Mouse (Mus musculus) erythroblast, embryonic 14.5 days (primary cell): ENCODE results near the gene Mn1. TPM values are rescaled to one million over a fixed set of nuclear protein-coding genes. Genes with fewer than 3 reads are reported as not detected.

Experiments used
- H3K27me3 ChIP-seq: 2 replicates; pipeline ENCODE4 v1.6.1; 2012; ENCODE audit warnings: inconsistent platforms; ENCODE audit not compliant: control insufficient read depth
- H3K36me3 ChIP-seq: 2 replicates; pipeline ENCODE4 v1.6.1; 2012; ENCODE audit warnings: mild to moderate bottlenecking, inconsistent platforms; ENCODE audit not compliant: control insufficient read depth
- H3K4me1 ChIP-seq: 2 replicates; pipeline ENCODE4 v1.6.1; 2012; ENCODE audit warnings: inconsistent platforms; ENCODE audit not compliant: control insufficient read depth
- H3K4me3 ChIP-seq: replicated peaks from 2 replicates; pipeline ENCODE3; 2012; ENCODE audit warnings: moderate library complexity, mild to moderate bottlenecking, inconsistent platforms
- H3K9me3 ChIP-seq: 2 replicates; pipeline ENCODE4 v1.6.1; 2012; ENCODE audit warnings: low read length, inconsistent platforms, mixed read lengths; ENCODE audit not compliant: control insufficient read depth
- GATA1 ChIP-seq: IDR thresholded peaks from 2 replicates; pipeline ENCODE4 v1.6.1; 2012; ENCODE audit warnings: low read length, inconsistent platforms, mixed read lengths
- TAL1 ChIP-seq: IDR thresholded peaks from 3 replicates; pipeline ENCODE4 v1.6.1; 2012; ENCODE audit warnings: low read length, inconsistent platforms, mixed read lengths
- polyA plus RNA-seq: library from polyadenylated mRNA; stranded (reverse); fragments of >175 nt; gene quantifications from 2 replicates; pipeline ENCODE4 v1.2.3, GENCODE M21; 2012

The Mn1 gene
- polyA plus RNA-seq, 1 experiment: 0.01 TPM

DNA sequence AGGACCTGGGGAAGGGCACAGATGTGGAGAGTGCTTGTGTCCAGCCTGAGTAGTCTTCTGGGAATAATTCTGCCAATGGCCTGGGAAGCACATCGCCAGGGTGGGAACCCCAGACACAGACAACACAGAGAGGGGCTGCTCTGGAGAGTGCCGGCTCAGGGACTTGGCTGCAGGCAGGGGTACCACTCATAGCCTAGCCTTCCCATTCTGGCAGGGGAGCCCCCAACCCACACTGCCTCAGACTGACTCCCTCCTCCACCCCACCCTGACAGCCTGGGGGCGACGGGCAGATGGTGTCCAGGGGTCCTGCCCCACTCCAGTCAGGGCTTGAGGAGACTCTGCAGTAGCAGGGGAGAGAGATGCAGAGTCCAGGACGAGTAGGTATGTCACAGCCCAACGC lies 41.5 kb downstream of the Mn1 start:
- H3K4me1 ChIP-seq: no peaks in the 10 kb centered on the region
- no peak for TF ChIP-seq TAL1
- TF ChIP-seq GATA1: no peak
- no peak overlapping the region for H3K4me3 ChIP-seq
- no peaks in the 10 kb centered on the region for H3K36me3 ChIP-seq
- H3K9me3 ChIP-seq: peaks cover 9% of the 10 kb centered on the region
- H3K27me3 ChIP-seq: no peaks in the 10 kb centered on the region

DNA sequence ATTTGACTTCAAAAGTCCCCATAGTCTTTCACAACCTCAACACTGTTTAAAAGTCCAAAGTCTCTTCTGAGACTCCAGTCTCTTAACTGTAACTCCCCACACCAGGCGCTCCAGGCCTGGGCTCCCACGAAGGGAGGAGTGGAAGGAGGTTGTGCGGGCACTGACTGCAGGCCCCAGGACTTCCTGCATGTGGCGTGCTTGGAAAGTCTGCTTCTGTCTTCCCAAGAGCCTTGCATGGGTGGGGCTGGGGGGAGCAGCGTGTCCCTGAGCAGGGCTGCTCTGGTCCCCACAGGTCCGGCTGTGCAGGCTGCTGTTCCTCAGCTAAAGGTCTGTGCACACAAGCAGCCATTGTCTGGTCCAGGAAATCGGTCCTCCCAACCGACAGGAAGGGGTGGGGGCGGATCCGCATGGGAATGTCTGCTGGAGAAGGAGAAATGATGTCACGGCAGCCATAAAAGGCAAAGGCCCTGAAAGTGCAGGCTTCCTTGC lies 48.7 kb downstream of the Mn1 start:
- Histone ChIP-seq H3K27me3 (no peaks in the 10 kb centered on the region), H3K4me3 (no peak overlapping the region), H3K36me3 (no peaks in the 10 kb centered on the region), H3K4me1 (peaks cover 2% of the 10 kb centered on the region; the same call in 1 of the 2 replicates), H3K9me3 (peaks cover 4% of the 10 kb centered on the region; the same call in 1 of the 2 replicates)
- TF ChIP-seq GATA1 (no peak), TAL1 (no peak)

DNA sequence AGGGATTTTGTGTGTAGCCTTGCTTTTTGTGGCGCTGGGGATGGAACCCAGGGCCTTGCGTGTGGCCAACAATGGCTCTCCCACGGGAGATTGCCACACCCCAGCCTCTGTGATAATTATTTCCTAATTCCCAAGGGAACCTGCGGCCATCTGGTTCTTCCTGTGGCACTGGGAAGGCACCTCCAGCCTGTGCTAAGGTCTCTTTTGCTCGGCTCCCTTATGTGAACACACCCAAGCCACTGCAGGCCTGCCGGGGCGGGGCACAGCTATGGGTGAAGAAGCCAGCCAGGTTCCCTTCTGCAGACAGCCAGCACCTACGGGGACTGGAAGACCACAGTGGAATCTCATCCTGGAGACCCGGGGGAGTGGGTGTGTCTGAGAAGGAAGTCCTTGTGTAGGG lies 49.3 kb downstream of the Mn1 start:
- H3K36me3 ChIP-seq: no peaks in the 10 kb centered on the region
- TF ChIP-seq GATA1 (no peak), TAL1 (no peak)
- H3K9me3 ChIP-seq: peaks cover 4% of the 10 kb centered on the region; the same call in 1 of the 2 replicates
- H3K4me1 ChIP-seq: peaks cover 2% of the 10 kb centered on the region; the same call in 1 of the 2 replicates
- H3K4me3 ChIP-seq: no peak overlapping the region
- H3K27me3 ChIP-seq: no peaks in the 10 kb centered on the region

DNA sequence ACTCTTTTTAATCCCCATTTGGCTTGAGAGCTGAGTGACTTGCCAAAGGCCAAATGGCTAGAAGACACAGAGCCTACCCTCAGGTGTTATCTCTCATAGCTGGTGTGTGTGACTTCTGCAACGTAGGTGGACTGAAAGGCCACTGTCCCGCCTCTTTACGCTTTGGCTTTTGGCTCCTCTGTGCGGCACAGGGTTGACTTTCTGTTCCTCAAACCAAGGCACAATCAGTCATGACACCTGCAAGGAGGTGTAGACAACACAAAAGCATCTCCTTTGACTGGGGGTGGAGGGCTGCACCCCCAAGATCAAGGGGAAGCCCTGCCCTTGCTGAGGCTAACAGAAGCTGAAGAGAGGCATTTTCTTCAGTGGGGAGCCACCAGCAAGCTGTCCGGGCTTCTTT lies 50.5 kb downstream of the Mn1 start:
- H3K27me3 ChIP-seq: no peaks in the 10 kb centered on the region
- TF ChIP-seq GATA1 (no peak), TAL1 (no peak)
- no peaks in the 10 kb centered on the region for H3K36me3 ChIP-seq
- no peak overlapping the region for H3K4me3 ChIP-seq
- H3K9me3 ChIP-seq: peaks cover 4% of the 10 kb centered on the region; the same call in 1 of the 2 replicates
- H3K4me1 ChIP-seq: peaks cover 2% of the 10 kb centered on the region; the same call in 1 of the 2 replicates

DNA sequence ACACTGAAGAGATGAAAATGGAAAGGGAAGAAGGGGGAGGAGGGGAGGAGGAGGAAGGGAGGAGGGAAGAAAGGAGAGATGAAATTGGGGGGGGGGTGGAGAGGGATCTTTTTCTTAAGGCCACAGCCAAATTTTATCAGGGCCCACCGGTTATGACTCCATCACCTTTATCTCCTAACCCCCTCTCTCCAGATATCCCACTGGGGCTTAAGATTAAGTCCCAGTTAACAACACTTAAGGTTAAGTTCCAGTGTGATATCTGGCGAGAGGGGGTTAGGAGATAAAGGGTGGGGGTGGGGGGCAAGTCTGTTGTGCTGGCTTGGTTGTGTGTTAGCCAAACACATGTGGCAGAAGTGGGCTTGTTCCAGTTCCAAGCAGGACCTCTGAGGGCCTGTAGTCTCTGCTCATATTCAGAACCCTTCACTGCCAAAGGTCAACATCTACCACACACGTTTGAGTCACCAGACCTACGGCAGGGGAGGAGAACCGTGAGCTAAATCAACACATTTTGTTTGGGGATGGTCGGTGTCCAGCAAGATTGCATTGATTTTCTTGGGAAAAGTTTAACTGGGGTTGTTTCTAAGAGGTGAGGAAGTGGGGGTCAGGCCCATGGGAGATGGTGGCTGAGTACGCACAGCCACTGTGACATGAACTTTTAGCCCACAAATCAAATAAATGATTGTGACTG lies 52.2 kb downstream of the Mn1 start:
- H3K4me3 ChIP-seq: no peak overlapping the region
- no peaks in the 10 kb centered on the region for H3K36me3 ChIP-seq
- peaks cover 4% of the 10 kb centered on the region; the same call in 1 of the 2 replicates for H3K9me3 ChIP-seq
- no peak for TF ChIP-seq TAL1
- peaks cover 2% of the 10 kb centered on the region; the same call in 1 of the 2 replicates for H3K4me1 ChIP-seq
- H3K27me3 ChIP-seq: no peaks in the 10 kb centered on the region

DNA sequence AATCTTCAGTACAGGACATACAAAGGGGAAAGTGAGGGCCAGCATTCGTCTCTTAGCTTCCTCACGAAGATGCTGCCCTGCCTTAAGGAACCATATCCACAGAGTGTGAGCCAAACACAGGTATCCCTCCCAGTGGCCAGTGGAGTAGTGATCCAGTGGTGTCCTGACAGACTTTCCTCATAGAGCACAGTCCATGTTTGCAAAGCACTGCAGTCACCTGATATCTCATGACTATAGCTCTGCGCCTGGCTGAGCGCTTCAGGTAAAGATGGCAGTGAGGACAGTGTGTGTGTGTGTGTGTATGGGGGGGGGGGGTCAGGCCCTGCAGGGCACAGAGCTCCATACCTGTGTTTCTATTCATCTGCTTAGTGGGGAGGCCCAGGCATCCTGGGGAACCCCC lies 53.7 kb downstream of the Mn1 start:
- Histone ChIP-seq H3K9me3 (0 out of 2 replicates have a peak, but pooled peaks cover 2% of the 10 kb centered on the region), H3K4me3 (no peak overlapping the region), H3K36me3 (no peaks in the 10 kb centered on the region), H3K27me3 (no peaks in the 10 kb centered on the region), H3K4me1 (peaks cover 2% of the 10 kb centered on the region; the same call in 1 of the 2 replicates)
- TF ChIP-seq TAL1 (no peak), GATA1 (no peak)

DNA sequence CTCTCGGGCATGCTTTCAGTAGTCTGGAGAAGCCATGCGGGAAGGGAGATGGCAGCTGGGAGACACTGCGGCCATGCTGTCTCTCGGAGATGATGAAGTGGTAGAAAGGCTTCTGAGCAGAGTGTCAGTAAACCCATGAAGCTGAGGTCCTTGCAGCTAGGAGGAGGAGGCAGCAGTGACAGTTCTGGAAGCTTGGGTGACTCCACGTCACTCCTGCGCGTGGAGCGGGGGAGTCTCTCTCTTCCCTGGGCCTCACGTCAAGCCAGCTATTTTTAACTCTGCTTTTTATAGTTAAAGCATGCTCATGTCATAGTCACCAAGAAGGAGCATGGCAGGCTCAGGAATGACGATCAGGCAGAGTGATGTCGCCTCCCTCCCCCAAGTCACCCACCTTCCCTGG lies 56.3 kb downstream of the Mn1 start:
- Histone ChIP-seq H3K4me3 (no peak overlapping the region), H3K9me3 (no peaks in the 10 kb centered on the region), H3K36me3 (no peaks in the 10 kb centered on the region), H3K4me1 (peaks cover 2% of the 10 kb centered on the region; the same call in 1 of the 2 replicates), H3K27me3 (no peaks in the 10 kb centered on the region)
- no peak for TF ChIP-seq GATA1
- no peak for TF ChIP-seq TAL1

DNA sequence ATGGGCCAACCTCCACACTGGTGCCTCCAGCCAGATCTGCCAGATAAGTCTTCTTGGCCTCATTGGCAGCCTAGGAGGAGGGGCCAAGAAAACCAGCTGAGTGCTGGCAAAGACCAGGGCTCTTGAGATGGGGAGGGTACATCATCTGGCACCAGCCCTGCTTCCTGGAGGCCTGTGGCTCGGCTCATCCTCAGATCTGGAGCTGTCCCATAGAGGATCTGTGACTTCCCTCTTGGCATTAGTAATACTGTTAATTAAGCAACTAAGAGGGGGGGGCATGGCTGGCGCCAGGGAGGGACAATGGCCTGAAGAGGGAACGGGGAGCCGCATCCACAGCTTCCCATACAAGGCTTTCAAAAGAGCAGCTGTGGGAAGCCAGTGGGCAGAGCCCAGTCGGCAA lies 58.6 kb downstream of the Mn1 start:
- Histone ChIP-seq H3K36me3 (no peaks in the 10 kb centered on the region), H3K4me3 (no peak overlapping the region), H3K4me1 (no peaks in the 10 kb centered on the region), H3K27me3 (no peaks in the 10 kb centered on the region), H3K9me3 (no peaks in the 10 kb centered on the region)
- TF ChIP-seq GATA1 (no peak), TAL1 (no peak)

DNA sequence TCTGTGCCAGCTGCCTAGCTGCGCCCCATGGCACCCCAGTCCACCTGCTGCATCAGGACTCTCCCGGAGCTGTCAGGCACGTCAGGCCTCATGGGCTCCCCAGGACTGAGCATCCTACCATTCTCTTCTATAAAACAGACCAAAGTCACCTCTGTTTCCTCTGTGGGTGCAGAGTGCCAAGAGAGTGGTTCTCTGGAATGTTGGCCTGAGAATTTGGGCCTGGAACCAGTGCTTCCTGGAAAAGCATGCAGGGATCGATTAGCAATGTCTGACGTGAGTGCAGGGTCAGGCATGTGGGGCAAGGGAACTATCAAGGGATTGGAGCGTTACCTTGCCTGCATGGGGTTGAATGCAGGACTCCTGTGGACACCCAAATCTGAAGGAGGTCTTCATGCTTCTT lies 59.0 kb downstream of the Mn1 start:
- TF ChIP-seq GATA1 (no peak), TAL1 (no peak)
- H3K4me1 ChIP-seq: no peaks in the 10 kb centered on the region
- H3K27me3 ChIP-seq: no peaks in the 10 kb centered on the region
- no peaks in the 10 kb centered on the region for H3K36me3 ChIP-seq
- H3K9me3 ChIP-seq: no peaks in the 10 kb centered on the region
- no peak overlapping the region for H3K4me3 ChIP-seq
